Mouse (Mus musculus) kidney, adult 8-10 months (tissue): ENCODE results near the gene Sbno2.

Experiments used
- DNase-seq, 2 experiments: peaks; one replicate each; pipeline ENCODE4 v3.0.0; 2022

Gene Sbno2

GRCm38 (mm10) chr10:80121639-80122038 lies 16.3 kb upstream of the Sbno2 start:
- no peak for DNase-seq

GRCm38 (mm10) chr10:80120146-80120545 lies 14.8 kb upstream of the Sbno2 start:
- DNase-seq: no peak

DNA sequence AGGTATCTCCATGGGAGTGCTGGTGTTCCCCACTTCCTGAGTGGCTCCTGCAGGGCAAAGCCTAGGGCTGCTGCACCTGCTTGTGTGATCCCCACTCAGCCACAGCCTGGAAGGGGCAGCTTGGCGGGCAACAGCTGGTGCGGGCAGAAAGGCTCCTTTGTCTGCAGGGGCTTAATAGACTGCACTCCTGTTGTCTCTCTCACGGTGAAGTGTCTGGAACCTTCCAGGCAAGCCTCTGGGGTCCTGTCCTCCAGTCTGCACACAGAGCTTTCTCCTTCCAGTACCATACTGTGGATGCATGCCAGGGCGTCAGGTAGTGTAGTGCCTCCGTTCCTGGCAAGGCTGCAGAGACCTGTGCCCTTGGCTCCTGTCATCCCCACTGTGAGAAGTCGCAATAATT lies 13.2 kb upstream of the Sbno2 start:
- DNase-seq: no peak

- DNase-seq: no peak
Observed at GRCm38 (mm10) chr10:80117736-80118135, 12.4 kb upstream of the Sbno2 start.

- DNase-seq: peak in 1 of 2 experiments; percentile 39
Observed at GRCm38 (mm10) chr10:80116927-80117691, 11.7 kb upstream of the Sbno2 start.

DNA sequence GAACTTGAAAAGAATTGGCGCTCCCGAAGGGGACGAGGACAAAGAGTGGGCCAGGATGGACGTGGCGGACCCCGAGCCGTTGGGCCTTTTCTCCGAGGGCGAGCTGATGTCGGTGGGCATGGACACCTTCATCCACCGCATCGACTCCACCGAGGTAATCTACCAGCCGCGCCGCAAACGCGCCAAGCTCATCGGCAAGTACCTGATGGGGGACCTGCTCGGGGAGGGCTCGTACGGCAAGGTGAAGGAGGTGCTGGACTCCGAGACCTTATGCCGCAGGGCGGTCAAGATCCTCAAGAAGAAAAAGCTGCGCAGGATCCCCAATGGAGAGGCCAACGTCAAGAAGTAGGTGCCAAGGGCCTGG lies 11.2 kb upstream of the Sbno2 start:
- peak in 1 of 2 experiments; percentile 23 for DNase-seq

DNA sequence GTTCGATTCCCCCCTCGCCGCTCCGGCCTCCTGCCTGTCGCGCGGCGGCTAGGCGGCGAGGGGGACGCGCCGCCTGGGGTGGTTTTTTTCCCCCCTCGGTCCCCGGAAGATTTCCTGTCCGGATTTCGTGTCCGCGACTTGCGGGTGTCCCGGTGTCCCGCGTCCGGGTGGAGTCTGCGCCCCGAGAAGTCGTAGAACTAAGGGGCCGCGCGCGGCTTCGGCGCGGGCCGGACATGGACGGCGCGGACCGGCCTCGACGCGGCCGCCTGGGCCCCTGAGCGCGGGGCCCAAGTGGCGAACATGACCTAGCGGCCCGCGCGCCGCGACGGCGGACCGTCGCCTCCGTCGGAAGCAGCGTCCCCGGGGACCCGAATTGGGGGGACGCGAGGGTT lies 10.6 kb upstream of the Sbno2 start:
- no peak for DNase-seq

GRCm38 (mm10) chr10:80115290-80115943 lies 10.0 kb upstream of the Sbno2 start, which contains the start of gene Stk11:
TSS of gene Stk11 (plus strand) at chr10:80115803.
- peak; percentile 100 for DNase-seq

DNA sequence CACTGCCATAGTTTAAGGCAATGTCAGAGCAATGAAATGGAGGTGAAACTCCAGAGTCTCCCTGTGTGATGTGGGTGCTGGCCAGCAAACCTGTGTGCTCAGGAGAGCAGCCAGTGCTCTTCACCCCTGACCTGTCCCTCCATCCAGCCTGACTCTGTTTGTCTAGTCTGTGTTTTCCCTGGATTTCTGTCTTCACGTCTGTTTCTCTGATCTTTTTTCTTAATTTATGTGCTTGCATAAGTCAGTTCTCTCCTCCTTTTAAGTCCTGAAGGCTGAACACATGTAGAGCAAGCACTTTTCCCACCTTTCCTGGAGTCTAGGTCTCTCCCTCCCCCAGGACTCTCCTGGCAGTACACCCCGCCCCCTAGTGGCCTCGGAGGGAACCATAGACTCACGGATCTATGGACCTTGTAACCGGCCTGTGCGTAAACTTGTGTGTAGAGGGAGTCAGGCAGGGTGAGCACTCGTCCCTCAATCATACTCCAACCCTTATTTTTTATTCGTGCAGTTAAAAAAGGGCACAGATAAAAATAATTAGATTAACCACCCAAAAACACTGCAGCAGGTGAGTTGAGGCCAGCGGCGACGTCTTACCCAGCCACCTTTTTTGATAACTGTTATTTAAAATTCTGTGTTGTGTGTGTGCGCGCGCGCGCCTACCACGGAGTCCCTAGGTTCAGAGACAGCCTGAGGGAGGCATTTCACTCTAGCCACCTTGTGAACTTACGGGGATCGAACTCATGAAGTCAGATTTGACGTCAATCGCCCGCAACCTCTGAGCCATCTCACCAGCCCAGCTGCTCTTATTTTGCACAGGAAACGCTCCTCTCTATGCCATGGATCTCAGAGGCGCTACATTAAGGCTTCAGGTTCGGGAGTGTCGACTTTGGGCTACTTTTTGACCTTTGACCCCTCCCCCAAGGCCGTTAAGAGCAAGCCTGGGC lies 9.2 kb upstream of the Sbno2 start:
- peak; percentile 93 to 96 for DNase-seq

GRCm38 (mm10) chr10:80107678-80108077 lies 2.3 kb upstream of the Sbno2 start:
- DNase-seq: no peak

DNA sequence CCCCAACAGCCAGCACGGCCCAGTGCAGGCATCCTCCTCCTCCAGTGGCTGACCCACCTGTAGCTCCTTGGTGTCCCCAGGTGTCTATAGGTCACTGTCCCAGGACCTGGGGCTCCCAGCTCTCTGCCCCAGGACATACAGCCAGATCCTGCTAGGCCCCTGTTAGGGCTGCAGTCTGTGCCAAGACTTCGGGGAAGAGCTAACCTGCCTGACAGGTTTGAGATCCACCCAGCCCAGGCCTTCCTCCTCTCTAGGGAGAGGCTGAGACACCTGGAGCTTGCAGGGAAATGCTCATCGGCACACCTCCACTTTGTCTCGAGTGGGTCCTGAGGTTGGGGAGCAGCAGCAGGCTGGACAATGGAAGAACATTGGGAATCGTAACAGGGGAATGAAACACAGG lies 555 bp upstream of the Sbno2 start:
- DNase-seq: no peak

GRCm38 (mm10) chr10:80104181-80104580 lies 1.2 kb downstream of the Sbno2 start:
- no peak for DNase-seq

- no peak for DNase-seq
Observed at GRCm38 (mm10) chr10:80103032-80103431, 2.3 kb downstream of the Sbno2 start.

GRCm38 (mm10) chr10:80102216-80102915 lies 3.0 kb downstream of the Sbno2 start:
- peak; percentile 84 to 87 for DNase-seq

DNA sequence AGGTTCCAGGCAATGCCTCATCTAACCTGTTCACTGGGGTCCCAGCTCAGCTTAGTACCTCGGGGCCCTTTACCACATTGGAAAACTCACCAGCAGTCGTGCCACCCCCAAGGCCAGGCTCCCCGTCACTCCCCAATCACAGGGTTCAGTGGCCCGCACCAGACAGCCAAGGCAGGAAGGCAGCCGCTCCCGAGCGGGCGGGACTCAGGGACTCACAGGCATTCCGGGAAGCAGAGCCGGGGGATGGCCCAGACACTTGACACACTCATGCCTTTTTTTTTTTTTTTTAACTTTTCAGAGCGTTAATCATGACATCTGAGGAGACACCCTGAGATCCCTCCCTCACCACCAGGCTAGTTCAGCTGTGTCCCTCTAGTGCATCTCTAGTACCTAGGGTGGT lies 4.4 kb downstream of the Sbno2 start:
- DNase-seq: peak in 1 of 2 experiments; percentile 42

- no peak for DNase-seq
Observed at GRCm38 (mm10) chr10:80098630-80099029, 6.7 kb downstream of the Sbno2 start.

GRCm38 (mm10) chr10:80097275-80097674 lies 8.1 kb downstream of the Sbno2 start:
- no peak for DNase-seq

GRCm38 (mm10) chr10:80095547-80095946 lies 9.8 kb downstream of the Sbno2 start:
- DNase-seq: no peak

DNA sequence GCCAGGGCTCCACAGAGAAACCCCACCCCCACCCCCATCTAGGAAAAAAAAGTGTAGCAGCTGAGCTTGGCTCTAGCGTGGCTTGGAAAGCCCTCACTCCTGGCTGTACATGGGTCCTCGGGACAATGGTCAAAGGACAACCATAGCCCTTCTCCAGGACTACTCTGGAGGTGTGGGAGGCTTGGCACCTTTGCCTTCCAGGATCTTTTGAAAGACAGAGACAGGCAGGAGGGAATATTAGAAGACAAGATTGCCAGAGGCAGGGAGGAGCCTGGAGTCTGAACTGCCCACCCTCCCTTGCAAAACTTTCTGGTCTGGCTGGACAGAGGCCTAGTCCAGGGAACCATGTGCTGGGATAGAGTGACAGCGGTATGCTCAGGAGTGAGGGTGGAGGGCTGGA lies 10.7 kb downstream of the Sbno2 start:
- DNase-seq: peak; percentile 58 to 75

DNA sequence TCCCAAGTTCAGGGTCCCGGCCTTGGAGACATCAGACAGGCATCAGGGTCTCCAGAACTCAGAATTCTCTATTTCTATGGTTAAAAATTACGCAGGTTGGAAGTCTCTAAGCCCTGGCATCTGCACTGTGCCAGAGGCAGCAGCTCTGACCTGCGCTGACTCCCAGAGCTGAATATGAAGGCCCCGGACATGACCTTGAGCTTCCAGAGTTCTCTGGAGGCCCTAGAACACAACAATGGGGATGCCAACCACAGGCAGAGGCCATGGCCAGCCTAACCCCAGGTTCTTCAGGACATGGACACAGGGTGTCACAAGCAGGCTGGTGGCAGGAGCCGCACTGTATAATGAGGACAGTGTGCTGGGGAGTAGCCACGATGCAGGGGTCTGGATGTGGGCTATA lies 11.3 kb downstream of the Sbno2 start:
- no peak for DNase-seq

GRCm38 (mm10) chr10:80092690-80093089 lies 12.7 kb downstream of the Sbno2 start:
- no peak for DNase-seq

DNA sequence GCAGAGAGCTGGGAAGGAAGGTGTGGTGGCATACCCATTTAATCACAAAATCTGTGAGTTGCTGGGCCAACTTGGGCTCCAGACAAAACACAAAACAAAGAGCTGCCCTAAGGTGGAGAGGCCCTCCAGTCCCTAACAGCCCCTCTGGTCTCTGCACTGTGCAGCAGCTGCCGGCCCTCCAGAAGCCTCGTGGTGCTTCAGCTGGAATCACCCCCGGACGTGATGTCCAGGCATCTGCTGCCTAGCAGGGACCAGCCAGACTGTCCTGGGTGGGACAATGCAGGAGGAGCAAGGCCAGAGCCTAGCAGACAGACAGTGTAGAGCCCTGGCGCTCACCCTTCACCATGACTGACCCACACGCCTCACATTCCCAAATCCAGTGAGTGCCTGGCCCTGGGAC lies 13.8 kb downstream of the Sbno2 start:
- no peak for DNase-seq

DNA sequence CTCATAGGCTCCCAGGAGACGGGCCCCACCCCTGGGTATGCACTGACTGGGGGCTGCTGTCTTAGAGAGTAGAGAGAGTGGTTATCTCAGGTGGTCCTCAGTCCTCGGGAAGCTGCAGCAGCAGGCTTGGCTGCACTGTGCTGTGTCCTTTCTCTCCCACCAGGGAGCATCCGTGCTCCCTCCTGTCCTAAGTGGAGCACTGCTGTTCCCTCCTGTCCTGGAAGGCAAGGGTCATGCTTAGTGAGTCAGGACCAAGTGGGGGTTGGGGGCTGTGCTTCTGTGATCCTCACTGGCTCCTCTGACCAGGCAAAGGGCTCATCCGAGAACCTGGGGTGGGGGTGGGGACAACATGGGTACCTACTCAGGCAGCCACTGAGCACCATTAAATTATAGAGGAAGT lies 16.2 kb downstream of the Sbno2 start:
- peak in 1 of 2 experiments; percentile 51 for DNase-seq
